Mouse (Mus musculus) monocyte, adult 2 months (primary cell): Measurements from ENCODE around the gene Gm14440.
"Not testable (repeated sequence)": the region's sequence is repeated elsewhere in the genome, so short reads cannot be mapped to it uniquely, and the experiment has no call there.

Experiments used
- DNase-seq, 2 experiments: peaks; one replicate each; pipeline ENCODE4 v3.0.0; 2022; ENCODE audit warnings: low spot score in 2 of 2, low read depth in 1 of 2

Gene Gm14440

GRCm38 (mm10) chr2:175274825-175275224, at the start of gene Gm14440:
Gm14440 (plus strand) TSS chr2:175275125.
- DNase-seq: not testable (repeated sequence)
